Mouse (Mus musculus): ENCODE results near the gene Spock2. TPM values are rescaled to one million over a fixed set of nuclear protein-coding genes. Genes with fewer than 3 reads are reported as not detected.

Gene Spock2
- polyA plus RNA-seq, 1 experiment, result 0.02 TPM

GRCm38 (mm10) chr10:60096302-60096701, 9.7 kb upstream of the Spock2 start:
- no peak for TF ChIP-seq GATA1 (IDR thresholded peaks at IDR 0.05; ENCODE audit: low read length)

GRCm38 (mm10) chr10:60097146-60097545, 8.9 kb upstream of the Spock2 start:
- no peak for TF ChIP-seq GATA1 (IDR thresholded peaks at IDR 0.05; ENCODE audit: low read length)

- no peak for TF ChIP-seq GATA1 (IDR thresholded peaks at IDR 0.05; ENCODE audit: low read length)
Measured at GRCm38 (mm10) chr10:60097774-60098173, 8.2 kb upstream of the Spock2 start.

GRCm38 (mm10) chr10:60105391-60106145, 451 bp upstream of the Spock2 start:
- TF ChIP-seq GATA1 (IDR thresholded peaks at IDR 0.05; ENCODE audit: low read length), result no peak

GRCm38 (mm10) chr10:60106531-60107186, 640 bp downstream of the Spock2 start:
- no peak for TF ChIP-seq GATA1 (IDR thresholded peaks at IDR 0.05; ENCODE audit: low read length)

GRCm38 (mm10) chr10:60107448-60107847, 1.4 kb downstream of the Spock2 start:
- no peak for TF ChIP-seq GATA1 (IDR thresholded peaks at IDR 0.05; ENCODE audit: low read length)

- TF ChIP-seq GATA1 (IDR thresholded peaks at IDR 0.05; ENCODE audit: low read length), result no peak
Measured at GRCm38 (mm10) chr10:60108321-60109111, 2.5 kb downstream of the Spock2 start.

- no peak for TF ChIP-seq GATA1 (IDR thresholded peaks at IDR 0.05; ENCODE audit: low read length)
Measured at GRCm38 (mm10) chr10:60109336-60109735, 3.3 kb downstream of the Spock2 start.

GRCm38 (mm10) chr10:60109989-60110388, 4.0 kb downstream of the Spock2 start:
- no peak for TF ChIP-seq GATA1 (IDR thresholded peaks at IDR 0.05; ENCODE audit: low read length)

GRCm38 (mm10) chr10:60110908-60111475, 5.0 kb downstream of the Spock2 start:
- no peak for TF ChIP-seq GATA1 (IDR thresholded peaks at IDR 0.05; ENCODE audit: low read length)

GRCm38 (mm10) chr10:60113965-60114690, 8.1 kb downstream of the Spock2 start:
- no peak for TF ChIP-seq GATA1 (IDR thresholded peaks at IDR 0.05; ENCODE audit: low read length)

GRCm38 (mm10) chr10:60115345-60116185, 9.5 kb downstream of the Spock2 start:
- no peak for TF ChIP-seq GATA1 (IDR thresholded peaks at IDR 0.05; ENCODE audit: low read length)

GRCm38 (mm10) chr10:60116997-60117396, 11.0 kb downstream of the Spock2 start:
- TF ChIP-seq GATA1 (IDR thresholded peaks at IDR 0.05; ENCODE audit: low read length), result no peak

- TF ChIP-seq GATA1 (IDR thresholded peaks at IDR 0.05; ENCODE audit: low read length), result no peak
Measured at GRCm38 (mm10) chr10:60118464-60118863, 12.4 kb downstream of the Spock2 start.
